Mouse (Mus musculus) regulatory T cell (primary cell): ENCODE measurements at regions not wholly inside any gene's neighbourhood (a gene's known extent, or its start where the extent isn't known, plus 50 kb on each side); places are given as distances from the start of the nearest gene placed in this dataset.

Experiments used
- in situ Hi-C: fragments of 300-600 bp; cut with MboI, MseI; formaldehyde crosslinking; loops from one replicate; pipeline ENCODE4 v1.15.1; 2025; ENCODE audit warnings: high pct_unique_total_duplicates

DNA sequence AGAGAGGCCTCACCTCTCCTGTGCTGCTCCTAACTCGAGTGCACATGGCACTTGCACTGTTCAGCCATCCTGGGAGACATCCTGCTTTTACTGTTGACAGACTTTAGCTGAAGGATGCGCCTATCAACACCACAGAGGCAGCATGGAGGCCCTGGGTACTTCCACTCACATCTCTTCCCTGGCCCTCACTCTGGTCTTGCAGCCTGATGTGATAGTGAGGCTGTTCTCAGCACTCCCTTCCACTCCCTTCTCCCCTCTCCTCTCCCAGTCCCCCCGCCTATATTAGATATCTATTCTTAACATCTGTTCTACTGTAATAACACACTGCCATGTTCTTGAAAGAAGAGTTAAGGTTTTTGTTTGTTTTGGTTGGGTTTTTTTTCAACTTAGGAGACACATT lies 50.2 kb upstream of the Bod1 start:
- in situ Hi-C loops, result no loop called here

DNA sequence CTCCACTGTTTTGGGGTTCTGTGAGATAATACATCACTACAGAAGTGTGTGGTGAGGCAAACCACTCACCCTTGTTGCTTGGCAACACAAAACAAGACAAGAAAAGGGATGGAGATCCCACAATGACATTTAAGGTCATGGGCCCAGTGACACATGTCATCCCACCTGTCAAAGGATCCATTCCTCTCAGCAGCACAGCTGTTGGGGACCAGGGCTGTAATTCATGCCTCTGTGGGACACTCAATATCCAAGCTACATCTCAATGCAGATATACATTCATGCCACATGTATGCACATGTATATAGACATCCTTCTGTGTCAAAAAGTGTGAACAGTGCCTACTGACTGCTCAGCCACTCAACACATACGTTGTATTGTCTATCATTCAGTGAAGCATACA lies 52.8 kb upstream of the Bod1 start:
- in situ Hi-C loops, result no loop called here

DNA sequence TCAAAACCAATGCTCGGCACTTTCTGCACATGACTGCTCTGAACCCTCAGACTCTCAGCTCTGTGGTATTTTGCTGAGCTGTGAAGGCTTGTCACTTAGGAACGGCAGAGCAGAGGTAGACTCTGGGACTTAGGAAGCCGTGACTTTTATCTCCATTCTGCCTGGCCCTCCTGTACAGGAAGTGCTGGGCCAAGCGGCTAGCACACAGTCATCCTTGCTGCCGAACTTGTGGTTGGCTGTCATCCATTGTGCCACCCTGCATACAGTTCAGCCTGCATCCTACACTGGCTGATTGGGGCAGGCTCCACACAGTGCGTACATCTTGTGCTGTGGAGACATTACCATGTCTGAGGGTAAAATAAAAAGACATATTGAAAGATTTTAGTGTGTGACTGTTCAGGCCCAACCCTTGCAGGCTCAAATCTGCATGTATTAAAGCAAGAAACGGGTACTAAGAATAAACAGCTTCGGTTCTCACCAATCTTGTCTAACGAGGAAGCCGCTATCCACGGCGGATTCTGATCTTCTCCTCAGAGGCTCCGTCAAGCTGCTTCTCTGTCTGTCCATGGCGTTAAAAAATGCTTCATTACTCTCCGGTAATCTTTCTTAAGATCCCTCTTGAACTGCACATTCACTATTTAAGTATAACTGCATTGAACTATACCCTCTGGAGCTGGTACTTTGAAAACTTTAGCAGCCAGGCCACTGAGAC lies 54.4 kb upstream of the Bod1 start:
- in situ Hi-C loops, result no loop called here

DNA sequence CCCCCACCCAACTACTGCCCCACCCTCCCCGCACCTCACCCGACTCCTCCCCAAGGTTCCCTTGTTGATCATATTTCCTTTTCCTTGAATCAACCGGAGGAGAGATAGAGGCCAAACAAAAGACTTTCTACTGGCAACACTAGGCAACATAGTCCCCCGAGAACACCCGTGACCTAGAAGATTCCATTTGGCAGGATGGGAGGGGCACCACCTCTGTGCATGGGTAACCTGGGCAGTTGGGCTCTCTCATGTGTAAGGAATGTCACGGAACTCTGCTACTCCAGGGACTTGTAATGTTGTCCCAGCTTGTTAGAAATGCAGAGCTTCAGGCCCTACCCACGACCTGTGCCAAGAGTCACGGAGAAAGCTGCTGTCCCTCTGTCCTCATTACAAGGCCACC lies 55.6 kb upstream of the Bod1 start:
- in situ Hi-C loops, result no loop called here

DNA sequence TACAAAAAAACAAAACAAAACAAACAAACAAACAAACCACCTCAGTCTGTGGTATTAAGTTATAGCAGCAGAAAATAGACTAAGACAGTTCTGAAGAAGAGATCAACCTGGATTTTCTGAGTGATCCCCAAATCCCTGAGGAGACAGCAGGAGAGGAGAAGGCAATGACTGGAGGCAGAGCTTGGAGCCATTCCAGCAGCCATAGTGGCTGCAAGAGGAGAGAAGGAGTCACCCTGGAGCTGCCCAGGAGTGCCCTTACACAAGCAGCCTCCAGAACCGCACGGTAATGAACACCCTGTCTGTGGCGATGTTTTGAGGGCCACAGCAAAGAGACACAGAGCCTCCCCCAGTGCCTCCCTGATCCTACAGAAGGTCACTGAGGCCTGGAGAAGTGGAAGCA lies 58.0 kb upstream of the Bod1 start:
- in situ Hi-C loops, result no loop called here

DNA sequence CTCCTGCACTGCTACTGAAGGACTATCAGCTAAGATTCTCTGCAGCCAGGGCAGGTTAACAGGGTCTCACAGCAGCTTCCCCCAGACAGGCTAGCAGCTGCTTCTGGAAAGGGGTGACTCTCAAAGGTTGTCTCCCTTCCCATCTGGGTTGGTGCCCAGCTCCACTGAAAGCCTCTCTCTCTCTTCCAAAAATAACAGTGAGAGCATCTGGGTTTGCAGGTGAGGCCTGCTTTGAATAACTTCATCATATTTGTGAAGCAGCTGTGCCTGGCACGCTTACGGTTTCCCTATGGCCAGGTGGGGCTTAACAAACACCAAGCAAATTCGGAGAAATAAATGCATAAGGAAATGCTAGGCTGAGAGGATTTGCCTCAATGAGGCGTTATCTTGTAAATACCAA lies 58.5 kb upstream of the Bod1 start:
- in situ Hi-C loops, result no loop called here

DNA sequence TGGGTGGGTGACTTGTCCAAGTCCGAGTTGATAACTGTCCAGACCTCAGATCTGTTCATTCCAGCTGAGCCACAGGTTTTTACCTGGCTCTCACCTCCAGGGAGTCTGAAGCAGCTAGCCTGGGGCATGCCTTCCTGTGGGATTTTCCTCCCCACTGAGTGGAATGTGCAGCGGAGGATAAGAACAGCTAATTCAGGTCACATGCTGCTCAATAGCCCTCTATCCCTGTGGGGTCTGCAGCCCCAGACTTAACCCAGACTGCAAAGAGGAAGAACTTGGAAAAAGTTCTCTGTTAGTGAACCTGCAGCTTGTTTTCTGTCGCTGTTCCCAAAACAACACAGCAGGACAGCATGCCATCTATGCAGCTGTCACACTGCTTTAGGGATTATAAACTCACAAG lies 59.0 kb upstream of the Bod1 start:
- in situ Hi-C loops, result no loop called here

DNA sequence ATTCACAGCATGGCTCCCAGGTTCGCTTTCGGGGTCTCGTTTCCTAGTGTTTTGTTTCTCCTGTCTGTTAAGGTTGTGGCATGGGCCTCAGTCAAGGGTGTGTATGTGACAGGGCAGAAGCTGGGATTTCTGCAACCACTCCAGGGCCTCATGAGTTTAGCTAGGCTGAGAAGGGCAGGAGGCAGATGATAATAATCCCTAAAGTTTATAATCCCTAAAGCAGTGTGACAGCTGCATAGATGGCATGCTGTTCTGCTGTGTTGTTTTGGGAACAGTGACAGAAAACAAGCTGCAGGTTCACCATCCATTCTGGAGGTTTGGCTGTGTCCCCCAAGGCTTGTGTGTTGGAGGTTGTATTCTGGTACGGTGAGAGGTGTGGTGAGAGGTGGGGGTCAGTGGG lies 59.8 kb upstream of the Bod1 start:
- in situ Hi-C loops, result no loop called here

DNA sequence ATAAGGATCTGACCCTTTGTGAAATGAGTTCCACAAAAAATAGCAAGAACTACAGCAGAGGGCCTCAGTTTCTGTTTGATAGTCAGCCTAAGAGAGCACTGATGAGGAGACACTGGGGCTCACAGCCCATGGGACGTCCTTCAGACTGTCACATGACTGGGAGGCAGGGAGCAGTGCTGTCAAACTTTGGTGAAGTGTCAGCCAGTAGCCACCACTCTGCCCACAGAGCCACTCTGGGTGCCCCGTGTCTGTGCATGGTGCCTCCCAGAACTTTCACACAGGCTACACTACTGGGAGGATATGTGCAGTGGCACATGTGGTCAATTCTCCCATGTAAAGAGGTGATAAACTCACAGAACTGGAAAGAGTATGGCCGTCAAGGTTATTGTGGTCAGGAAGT lies 60.7 kb upstream of the Bod1 start:
- in situ Hi-C loops, result no loop called here

DNA sequence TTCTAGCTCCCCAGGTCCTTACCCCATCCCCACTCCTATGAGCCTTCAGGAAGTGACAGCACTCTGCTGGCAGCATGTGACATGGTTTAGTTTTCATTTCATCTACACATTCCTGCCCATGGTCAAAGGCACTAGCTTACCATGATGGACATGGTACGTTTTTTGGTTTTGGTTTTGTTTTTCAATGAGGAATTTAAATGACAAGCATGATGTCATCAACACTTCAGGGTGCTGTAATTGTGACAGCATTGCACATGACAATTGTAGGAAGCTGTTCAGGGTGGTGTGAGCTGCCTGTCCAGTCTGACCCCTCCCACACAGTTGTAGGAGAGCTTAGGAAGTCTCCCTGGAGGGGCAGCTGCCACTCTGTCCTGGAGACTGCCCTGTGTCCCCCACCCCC lies 61.3 kb upstream of the Bod1 start:
- in situ Hi-C loops, result no loop called here

DNA sequence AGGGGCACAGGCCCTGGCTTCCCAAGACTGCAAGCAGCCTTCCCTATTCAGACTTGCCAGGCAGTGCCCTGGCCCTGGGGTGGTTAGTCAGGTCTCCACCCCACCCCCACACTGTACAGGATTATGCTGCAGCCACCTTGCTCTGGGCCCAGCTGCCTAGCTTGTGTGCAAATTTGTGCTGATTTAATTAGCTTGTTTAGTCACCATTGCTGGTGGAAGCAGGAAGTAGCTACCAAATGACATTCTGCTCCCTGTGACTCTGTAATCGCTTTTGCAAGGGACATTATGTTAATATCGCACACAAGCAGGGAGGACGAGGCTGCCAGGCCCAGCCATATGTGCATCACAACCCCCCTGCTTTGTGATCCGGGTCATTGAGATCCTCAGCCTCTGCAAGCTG lies 62.4 kb upstream of the Bod1 start:
- in situ Hi-C loops, result no loop called here

DNA sequence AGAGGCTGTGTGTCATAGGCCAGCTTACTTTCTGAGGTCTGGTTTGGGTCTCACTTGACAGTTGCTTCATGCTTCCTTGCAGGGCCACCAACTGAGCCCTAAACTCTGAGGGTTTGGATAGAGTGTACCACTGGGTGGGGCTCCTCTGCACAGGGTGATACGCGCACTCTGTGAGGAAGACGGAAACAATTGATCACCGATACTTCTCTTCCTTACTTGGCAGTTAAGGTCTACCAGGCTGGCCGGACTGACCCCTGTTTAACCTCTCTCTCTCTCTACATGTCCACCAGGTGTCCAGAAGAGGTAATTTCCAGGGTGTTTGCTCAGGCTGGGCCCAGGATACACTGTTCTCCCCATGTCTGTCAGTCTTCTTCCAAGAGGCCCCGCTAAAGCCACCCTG lies 63.6 kb upstream of the Bod1 start:
- in situ Hi-C loops, result no loop called here

DNA sequence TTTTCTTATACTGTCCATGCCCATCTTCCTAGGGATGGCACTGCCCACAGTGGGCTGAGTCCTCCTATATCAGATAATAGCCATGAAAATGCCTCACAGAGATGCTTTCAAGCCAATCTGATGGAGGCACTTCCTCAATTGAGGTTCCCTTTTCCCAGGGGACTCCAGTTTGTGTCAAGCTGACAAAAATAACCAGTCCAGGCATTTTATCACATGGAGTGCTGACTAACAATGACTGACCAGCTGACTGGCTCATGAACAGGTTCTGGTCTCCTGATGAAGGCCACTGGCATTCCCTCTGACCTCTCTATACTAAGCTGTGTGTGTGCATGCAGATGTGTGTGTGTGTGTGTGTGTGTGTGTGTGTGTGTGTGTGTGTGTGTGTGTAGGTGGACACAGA lies 64.4 kb upstream of the Bod1 start:
- in situ Hi-C loops, result no loop called here

DNA sequence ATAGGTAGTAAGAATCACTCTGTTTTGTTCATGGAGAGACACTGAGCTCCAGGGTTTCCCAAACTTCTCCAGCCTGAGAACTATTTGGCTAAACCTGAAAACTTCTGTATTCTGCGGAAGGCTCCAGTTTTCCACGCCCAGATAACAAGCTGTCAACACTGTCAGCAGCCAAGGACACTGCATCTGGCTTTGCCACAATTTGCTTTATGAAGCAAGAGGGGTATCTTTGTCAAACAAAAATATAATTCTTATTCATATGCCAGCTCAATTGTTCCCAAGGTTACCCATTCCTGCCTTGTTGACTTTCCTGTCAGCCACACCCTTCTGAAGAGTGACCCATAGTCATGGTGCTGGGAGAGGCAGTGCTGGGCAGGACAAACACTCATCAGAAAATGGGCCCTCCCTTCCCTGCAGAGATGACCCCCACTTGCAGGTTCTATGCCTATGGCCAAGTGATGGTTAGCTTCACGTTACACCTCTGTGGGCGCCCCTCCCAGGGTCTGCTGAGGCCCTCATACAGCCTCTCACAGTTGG lies 64.9 kb upstream of the Bod1 start:
- in situ Hi-C loops, result no loop called here

DNA sequence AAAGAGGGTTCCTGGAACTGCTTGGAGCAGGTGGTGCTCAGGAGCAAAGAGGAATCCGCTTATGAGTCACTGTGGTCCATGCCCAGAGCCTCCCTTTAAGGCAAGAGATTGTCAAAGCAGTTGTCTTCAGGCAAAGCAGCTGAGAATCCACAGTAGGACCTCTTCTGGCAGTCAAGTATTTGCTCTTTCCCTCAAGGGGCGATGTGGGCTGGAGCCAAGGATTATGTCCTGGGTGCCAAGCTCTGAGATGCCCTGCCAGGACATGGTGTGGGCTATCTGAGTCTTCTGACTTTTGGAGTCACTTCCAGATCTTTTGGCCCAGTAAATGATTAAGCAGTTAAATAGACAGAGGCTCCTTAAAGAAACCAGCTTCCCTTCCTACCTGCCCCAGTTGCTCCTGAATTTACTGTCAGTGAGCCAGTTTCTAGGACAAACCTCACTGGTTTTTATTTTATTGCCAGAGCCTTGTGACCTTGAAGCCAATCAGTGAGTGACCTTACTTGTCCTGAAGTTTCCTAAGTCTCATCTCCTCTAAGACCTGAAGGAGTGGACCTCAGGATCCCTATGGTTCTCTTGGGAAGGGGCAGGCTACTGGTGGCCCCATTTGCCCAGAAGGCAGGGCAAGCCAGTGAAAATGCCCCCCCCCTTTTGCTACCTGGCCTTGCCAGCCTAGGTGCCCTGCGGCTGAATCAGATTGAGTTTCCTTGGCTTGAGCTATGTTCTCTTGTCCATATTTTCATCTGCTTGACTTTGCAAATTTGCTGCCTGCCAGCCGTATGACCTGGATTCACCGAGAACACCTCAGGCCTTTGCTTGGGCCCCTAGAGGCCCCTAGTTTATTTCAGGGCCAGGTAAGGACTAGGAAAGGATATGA lies 66.7 kb upstream of the Bod1 start:
- in situ Hi-C loops, result no loop called here

DNA sequence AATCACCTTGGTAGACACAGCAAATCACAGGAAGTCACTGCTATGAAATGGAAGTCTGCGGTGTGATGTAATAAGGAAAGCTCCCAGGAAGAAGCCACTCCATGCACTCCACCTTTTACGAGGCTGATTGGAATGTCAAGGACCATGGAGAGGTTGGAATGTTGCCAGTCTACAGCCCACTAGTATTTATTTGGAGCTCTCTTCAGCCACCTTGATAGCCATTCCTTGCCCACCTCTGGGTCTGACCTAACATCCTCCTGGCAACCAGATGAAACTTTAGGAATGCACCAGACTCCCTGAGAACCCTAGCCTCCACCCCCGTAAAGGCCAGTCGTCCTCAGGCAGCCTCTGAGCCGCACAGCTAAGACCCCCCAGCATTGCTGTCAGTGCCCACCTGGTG lies 68.7 kb upstream of the Bod1 start:
- in situ Hi-C loops, result no loop called here

DNA sequence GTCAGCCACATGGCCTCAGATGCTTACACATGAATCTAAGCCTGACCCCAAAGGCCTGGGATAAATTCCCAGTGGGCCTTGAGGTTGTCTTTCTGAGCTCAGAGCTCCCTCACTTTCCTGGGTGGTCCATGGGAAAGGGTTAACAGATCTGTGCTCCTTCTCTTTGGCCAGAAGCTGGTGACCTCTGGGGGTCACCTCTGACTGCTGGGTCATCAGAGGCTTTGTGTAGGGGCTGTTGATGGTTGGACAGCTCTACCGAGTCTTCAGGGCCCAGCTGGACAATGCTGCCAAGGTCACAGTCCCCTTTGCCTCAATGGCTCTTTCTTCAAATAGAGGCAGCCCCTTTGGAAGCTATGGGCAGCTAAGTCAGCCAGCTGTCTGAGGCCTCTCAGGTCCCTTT lies 70.5 kb upstream of the Bod1 start:
- in situ Hi-C loops, result no loop called here

DNA sequence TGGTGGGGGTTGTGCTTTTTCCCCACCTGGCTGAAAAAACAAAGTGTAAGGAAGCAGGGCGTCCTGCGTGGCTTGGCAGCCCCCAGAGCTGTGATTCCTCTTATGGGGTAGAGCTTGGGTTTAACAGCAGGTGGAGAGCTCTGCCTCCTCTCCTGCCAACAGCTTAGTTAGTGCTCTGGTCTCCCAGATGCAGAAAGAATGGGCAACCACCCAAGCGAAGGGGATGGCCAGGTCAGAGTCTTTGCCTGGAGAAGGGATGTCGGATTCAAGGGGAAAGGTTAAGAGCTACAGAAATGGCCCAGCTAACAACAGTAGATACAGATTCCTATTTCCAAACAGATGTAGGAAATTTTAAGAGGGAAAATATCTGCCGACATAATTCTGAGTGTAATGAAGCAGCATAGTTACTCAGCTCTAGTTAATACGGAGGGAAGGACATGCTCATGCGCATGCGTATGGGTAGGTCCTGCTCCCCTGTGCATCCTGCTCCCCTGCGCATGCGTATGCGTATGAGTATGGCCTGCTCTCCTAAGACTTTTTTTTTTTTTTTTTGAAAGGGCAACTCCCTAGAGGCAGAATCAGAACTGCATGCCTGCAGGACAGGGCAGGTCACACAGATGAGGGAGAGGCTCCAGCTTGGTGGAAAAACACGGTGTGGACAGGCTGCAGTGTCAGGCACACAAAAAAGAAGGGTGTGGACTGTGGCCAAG lies 72.5 kb upstream of the Bod1 start:
- in situ Hi-C loops, result no loop called here

DNA sequence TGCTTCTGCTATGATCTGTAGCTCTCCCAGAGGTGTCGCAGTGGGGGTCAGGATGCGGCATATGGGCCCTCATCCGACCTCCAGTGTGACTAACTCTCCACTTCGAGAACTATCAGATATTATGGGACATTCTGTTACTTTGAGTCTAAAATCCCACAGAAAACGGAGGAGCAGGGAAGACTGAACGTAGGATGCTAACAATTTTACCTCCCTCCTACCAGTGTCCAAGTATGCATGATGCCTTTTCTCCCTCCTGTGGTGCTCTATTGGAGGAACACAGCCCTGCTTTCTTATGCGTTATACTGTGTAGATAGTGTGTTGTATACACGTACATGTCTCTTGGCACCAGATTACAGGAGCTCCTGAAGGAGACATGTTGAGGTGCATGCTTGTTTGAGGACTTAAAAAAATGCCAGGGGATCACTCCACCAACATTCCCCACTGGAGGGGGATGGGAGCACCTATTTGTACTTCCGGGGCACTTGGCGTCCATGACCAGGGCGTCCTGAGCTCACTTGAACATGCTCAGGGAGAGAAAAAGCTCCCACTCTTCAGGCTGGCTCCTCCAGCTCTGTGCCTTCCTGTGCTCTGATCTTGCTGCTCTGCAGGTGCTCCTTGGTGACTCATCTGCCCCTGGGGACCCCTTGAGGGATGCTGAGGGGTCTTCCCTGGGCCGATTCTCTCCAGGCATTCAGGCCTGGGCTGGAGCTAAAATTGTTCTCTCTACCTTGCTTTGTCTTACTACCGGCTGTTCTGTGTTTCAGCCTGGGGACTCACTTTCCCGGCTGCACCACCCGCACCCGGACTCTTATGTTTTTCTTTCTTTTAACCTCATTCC lies 73.6 kb upstream of the Bod1 start:
- in situ Hi-C loops, result no loop called here

DNA sequence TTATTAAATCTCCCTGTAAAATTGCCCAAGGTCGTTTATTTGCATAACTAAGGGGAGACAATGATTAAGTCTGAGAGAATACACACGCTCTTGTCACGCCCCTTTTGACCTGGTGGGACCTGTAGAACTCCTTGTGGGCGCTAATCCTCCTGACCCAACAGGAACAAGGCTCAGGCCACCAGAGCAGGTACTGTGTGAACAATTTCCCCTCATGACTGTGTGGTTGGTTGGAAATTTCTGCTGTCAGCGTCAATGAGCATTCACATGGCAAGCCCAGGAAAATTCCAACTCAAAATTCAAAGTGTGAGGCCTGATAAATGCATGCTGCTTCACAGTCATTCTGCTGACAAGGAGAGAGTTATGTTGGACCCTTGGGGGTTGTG lies 74.2 kb upstream of the Bod1 start:
- in situ Hi-C loops, result no loop called here

DNA sequence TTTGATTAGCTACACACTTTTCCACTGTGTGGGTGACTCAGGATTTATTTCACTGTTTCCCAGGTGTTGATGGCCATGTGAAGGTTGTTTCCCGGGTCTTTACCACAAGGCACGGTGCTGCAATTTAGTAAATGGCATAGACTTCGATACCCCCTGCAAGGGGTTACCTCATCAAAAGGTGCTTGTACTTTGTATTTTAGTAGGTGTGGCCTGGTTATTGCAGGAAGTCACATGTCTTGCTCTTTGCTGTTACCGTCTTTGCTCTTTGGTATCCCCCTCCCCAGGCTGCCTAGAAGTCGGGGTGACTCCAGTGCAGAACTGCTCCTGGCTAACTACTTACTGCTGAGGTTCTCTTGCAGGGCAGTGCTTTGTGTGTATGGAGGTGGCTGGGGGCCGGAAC lies 74.8 kb upstream of the Bod1 start:
- in situ Hi-C loops, result no loop called here

DNA sequence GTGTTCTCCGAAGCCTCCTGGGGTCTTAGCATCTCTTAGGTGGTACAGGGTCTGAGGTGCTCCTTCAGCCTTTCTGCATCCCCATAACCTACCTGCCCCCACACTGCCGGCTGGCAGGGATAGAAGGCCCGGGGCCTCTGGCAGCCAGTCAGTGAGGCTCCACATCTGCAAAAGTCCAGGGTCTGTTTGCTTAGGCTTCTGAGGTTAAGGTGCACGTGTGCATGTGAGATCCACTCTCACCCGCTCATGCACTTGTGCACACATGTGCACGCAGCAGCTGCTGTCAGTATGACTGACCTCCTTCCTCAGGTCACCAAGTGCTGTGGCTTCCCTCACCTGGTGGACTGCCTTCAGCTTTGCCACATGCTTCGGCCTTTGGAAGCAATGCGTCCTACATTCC lies 75.3 kb upstream of the Bod1 start:
- in situ Hi-C loops, result no loop called here
